Mouse (Mus musculus) effector memory CD4-positive, alpha-beta T cell, adult 7 months (primary cell): ENCODE results near the gene Olfr318. TPM values are rescaled to one million over a fixed set of nuclear protein-coding genes. Genes with fewer than 3 reads are reported as not detected.

Experiments used
- polyA plus RNA-seq: library from polyadenylated mRNA; unstranded; fragments of 100-300 nt; shearing (Covaris generic); gene quantifications from one replicate; pipeline ENCODE4 v1.2.1, GENCODE M21; 2017

Olfr318 gene
- polyA plus RNA-seq: 0.18 TPM

DNA sequence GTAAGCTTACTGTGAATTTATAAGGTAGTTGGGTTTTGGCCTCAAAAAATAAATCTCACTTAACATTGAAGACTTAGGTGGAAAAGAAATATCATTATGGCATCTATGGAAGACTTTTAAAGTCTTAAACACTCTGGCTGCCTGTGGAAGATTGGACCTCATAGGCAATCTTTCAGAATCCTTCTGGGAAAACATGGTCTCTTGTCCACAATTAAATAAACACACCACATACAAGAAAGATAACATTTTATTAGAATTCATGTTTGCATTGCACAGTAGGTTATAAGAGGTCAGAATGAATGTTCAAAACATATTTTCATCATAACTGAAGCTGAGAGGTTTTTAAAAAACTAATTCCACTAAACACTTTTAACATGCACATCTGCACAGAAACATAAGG lies at the start of gene Olfr318:
Gene Olfr318, minus strand, starts transcription at position 101 of the 400 bp plus-strand sequence.

DNA sequence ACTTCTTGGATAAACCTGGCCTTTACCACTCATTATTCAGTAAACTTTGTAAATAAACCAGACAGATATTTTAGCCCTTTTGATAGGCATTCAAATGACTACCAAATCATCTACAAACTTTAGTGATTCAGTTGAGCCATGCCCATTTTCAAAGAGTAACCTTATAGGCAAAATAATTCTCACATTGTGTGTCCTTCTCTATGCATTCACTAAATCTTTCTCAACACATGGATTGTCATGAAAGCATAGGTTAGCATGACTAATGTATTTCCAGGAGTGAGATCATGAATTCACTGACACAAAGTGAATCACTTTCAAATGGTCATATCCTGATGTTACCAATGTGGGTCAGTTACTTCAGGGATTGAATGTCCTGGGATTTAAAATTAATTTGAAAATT lies 49.1 kb upstream of the Olfr318 start, which contains the start of gene Olfr315:
Gene Olfr315, plus strand, starts transcription at position 301 of the 400 bp plus-strand sequence.

DNA sequence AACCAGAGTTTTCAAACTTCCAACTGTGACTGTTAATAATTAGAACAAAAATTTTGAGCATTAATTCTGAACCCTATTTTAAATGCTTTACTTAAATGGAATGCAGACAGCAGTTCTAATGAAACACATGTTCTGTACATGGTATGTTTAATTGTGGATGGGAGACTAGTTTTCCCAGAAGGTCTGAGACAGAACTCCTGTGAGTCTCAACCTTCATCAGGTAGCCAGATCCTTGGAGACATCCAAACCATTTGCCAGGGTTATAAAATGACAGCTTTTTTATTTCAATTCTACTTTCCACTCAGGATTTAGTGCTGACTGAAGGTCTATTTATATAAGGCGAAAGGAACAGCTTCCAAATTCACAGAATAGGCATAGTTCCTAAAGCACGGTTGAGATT lies 28.6 kb upstream of the Olfr318 start, which contains the start of gene Olfr316:
Gene Olfr316, plus strand, starts transcription at position 301 of the 400 bp plus-strand sequence.

DNA sequence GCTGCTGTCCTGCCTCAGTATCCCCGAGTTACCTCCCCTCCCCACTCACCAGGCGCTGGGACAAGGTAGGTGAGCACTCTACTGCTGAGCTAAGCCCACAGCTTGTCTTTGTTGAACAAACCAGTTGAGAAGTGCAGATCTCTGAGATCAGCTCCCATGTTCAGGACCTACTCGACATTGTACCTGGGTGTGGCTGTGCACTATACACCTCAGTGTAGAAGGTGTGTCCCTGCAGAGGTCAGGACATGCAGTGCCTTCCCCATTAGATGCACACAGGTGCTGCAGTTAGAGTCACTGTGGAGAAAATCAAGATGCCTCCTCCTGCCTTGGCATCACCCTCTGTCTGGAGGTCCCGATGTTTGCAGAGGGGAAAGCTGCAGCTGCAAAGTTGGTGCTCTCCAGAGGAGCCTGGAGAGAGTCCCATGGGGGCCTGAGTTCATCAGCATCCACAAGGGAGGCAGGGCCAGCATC lies 15.0 kb upstream of the Olfr318 start, which contains the start of gene Olfr317:
Gene Olfr317, minus strand, starts transcription at position 421 of the 471 bp plus-strand sequence.

DNA sequence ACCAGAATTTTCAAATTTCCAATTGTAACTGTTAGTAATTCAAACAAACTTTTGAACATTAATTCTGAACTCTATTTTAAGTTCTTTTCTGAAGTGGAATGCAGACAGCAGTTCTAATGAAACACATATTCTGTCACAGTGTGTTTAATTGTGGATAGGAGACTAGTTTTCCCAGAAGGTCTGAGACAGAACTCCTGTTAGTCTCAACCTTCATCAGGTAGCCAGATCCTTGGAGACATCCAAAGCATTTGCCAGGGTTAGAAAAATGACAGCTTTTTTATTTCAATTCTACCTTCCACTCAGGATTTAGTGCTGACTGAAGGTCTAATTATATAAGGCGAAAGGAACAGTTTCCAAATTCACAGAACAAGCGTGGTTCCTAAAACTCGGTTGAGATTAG lies 25.0 kb downstream of the Olfr318 start, which contains the start of gene Olfr319:
Gene Olfr319, plus strand, starts transcription at position 301 of the 400 bp plus-strand sequence.

DNA sequence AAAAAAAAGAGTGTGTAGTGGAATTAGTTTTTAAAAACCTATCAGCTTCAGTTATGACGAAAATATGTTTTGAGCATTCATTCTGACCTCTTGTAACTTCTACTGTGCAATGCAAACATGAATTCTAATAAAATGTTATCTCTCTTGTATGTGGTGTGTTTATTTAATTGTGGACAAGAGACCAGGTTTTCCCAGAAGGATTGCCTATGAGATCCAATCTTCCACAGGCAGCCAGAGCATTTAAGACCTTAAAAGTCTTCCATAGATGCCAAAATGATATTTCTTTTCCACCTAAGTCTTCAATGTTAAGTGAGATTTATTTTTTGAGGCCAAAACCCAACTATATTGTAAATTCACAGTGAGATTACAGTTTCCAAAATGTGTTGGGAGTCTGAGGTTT lies 43.0 kb downstream of the Olfr318 start, which contains the start of gene Olfr320:
Gene Olfr320, plus strand, starts transcription at position 301 of the 400 bp plus-strand sequence.

Other genes with a start within 250 kb of the Olfr318 start
- gene Olfr332, start 231.5 kb downstream of the Olfr318 start, polyA plus RNA-seq: not detected
- not detected for gene Olfr331, start 221.4 kb downstream of the Olfr318 start, polyA plus RNA-seq
- 0.99 TPM for gene Olfr330, start 189.2 kb downstream of the Olfr318 start, polyA plus RNA-seq
- not detected for gene Olfr329-ps, start 177.6 kb downstream of the Olfr318 start, polyA plus RNA-seq
- 0.18 TPM for gene Olfr328, start 168.4 kb downstream of the Olfr318 start, polyA plus RNA-seq
- gene Olfr224, start 153.5 kb downstream of the Olfr318 start, polyA plus RNA-seq: 0.37 TPM
- not detected for gene Olfr325, start 146.3 kb downstream of the Olfr318 start, polyA plus RNA-seq
- not detected for gene Olfr324, start 128.9 kb downstream of the Olfr318 start, polyA plus RNA-seq
- gene 2210407C18Rik, start 107.9 kb downstream of the Olfr318 start, polyA plus RNA-seq: not detected
- gene Olfr323, start 93.5 kb downstream of the Olfr318 start, polyA plus RNA-seq: not detected
- not detected for gene Trim58, start 83.5 kb downstream of the Olfr318 start, polyA plus RNA-seq
- not detected for gene Olfr322, start 65.2 kb downstream of the Olfr318 start, polyA plus RNA-seq
- gene Olfr320, start 42.9 kb downstream of the Olfr318 start, polyA plus RNA-seq: not detected
- not detected for gene Olfr319, start 24.9 kb downstream of the Olfr318 start, polyA plus RNA-seq
- gene Olfr317, start 15.2 kb upstream of the Olfr318 start, polyA plus RNA-seq: not detected
- 0.16 TPM for gene Olfr316, start 28.7 kb upstream of the Olfr318 start, polyA plus RNA-seq
- gene Olfr315, start 49.2 kb upstream of the Olfr318 start, polyA plus RNA-seq: not detected
- 0.28 TPM for gene Olfr314, start 58.9 kb upstream of the Olfr318 start, polyA plus RNA-seq
- gene Fam183b, start 77.9 kb upstream of the Olfr318 start, polyA plus RNA-seq: not detected
- not detected for gene Olfr313, start 91.0 kb upstream of the Olfr318 start, polyA plus RNA-seq
- 0.13 TPM for gene Olfr312, start 105.2 kb upstream of the Olfr318 start, polyA plus RNA-seq
- 0.23 TPM for gene Olfr311, start 115.2 kb upstream of the Olfr318 start, polyA plus RNA-seq
- gene Gm12258, start 123.1 kb upstream of the Olfr318 start, polyA plus RNA-seq: 2.9 TPM
- gene 2810021J22Rik, start 143.2 kb upstream of the Olfr318 start, polyA plus RNA-seq: 1.9 TPM
- 1.5 TPM for gene Zfp39, start 180.2 kb upstream of the Olfr318 start, polyA plus RNA-seq
- 0.44 TPM for gene Btnl10, start 193.9 kb upstream of the Olfr318 start, polyA plus RNA-seq
- 201 TPM for gene Rnf187, start 214.9 kb upstream of the Olfr318 start, polyA plus RNA-seq
- 11.9 TPM for gene Hist3h2ba, start 224.9 kb upstream of the Olfr318 start, polyA plus RNA-seq
- gene Hist3h2a, start 230.7 kb upstream of the Olfr318 start, polyA plus RNA-seq: 23.4 TPM
- gene Trim17, start 230.7 kb upstream of the Olfr318 start, polyA plus RNA-seq: 0.48 TPM